Mouse (Mus musculus): ENCODE measurements around the gene Tubgcp6.

Tubgcp6 gene

DNA sequence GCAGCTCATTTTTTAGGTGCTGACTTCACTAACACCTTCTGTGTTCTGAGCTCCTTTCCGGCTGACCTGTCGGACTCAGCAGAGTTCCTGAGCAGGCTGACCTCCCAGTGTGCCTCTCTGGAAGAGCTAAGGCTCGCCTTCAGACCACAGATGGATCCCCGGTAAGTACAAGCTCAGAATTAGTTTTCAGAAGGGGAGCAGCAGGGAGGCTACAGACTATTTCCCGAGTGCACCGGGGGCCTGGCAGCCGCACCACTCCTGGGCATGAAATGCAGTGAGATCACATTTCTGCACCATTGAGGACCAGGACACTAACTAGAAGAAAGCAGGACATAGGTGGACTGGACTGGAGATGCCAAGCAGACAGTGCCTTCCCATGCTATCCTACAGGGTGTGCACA, 24.3 kb downstream of the Tubgcp6 start:
- peak; percentile 87 for DNase-seq

DNA sequence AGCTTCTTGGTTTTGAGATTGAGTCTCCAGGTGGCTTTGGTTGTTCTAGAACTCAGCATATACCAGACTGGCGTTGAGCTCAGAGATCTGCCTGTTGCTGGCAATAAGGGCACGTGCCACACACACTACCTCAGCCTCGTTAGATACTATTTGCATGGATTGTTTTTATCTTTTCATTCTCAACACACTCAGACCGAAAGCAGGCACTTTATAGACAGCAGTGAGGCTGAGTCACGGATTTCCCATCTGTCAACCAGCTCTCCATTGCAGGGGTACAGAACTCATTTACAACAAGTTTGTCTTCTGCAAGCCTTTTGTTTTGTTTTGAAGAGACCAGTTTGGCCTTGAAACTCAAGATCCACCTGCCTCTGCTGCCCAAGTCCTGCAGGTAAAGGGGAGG, 25.5 kb downstream of the Tubgcp6 start:
- no peak for DNase-seq

DNA sequence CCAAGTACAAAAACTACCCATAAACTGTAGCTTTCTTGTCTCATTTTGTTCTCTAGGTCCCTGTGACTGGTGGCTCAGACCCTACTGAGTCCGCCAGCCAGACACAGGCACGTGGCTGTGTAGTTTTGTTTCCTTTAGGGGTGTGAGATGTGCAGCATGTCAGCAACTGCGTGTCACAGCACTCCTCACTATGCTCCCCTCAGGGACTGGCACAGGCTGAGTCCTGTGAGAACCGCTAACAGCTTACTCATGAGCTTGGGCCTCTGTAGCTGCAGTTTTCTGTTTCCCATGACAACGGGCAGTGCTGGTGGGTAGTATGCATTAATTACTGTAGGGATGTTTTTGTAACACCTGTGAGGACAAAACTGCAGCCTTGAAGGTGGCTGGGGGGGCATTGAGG, 30.7 kb downstream of the Tubgcp6 start:
- no peak for DNase-seq

- no peak for DNase-seq
Observed at GRCm38 (mm10) chr15:89090662-89091061, 32.2 kb downstream of the Tubgcp6 start.

GRCm38 (mm10) chr15:89089248-89090051, 33.5 kb downstream of the Tubgcp6 start:
- no peak for DNase-seq

- peak; percentile 92 for DNase-seq
Observed at GRCm38 (mm10) chr15:89088607-89089247, 34.2 kb downstream of the Tubgcp6 start, which contains the start of gene Selenoo. TSS of gene Selenoo (plus strand) at chr15:89089084.

- DNase-seq: no peak
Observed at GRCm38 (mm10) chr15:89084826-89085225, 38.1 kb downstream of the Tubgcp6 start.

DNA sequence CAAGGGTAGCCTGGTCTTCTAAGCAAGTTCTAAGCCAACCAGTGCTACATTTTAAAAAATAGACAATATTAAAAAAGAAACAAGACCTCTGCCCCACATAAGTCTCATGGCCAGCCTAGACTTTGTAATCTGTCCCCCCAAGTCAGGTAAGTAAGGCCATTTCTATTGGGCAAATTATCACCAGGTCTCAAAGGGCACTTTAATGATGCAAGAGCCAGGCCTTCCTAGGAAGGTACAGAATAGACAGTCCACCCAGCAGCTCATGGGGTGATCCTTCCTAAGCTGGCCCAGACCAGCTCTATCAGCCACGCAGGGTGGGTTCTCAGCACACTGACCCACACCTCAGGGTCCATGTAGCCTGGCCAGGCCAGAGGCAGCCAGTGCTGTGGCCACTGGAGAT, 39.0 kb downstream of the Tubgcp6 start:
- no peak for DNase-seq

DNA sequence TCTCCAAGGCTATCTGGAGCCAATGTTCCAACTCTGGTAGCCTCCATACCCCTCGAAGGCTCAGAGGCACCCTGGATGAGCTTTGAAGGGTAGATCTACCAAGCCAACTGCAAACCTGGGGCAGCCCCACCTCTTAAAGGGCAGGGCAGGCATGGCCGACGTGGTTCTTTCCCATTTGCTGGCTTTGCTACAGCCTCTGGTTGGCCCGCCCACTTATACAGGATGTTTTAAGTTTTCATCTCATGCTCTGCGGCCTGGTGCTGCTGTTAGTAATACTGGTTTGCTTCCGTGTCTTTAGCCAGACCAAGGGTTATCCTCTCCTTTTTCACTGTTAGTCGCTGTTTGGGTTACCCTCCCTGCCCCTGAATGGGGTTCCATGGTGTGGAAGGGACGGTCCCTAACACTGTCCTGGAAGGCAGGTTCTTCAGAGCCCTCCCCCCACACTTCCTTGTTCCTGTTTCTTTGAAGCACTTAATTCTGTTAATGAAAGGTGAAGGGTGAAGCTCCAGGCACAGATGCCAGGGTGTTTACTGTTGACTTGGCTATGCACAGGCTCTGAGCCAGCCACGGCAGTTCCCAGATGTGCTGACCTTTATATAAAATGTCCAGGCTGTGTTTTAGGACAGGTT, 44.6 kb downstream of the Tubgcp6 start:
- no peak for DNase-seq

- DNase-seq: peak; percentile 81
Observed at GRCm38 (mm10) chr15:89076156-89076731, 46.7 kb downstream of the Tubgcp6 start.

DNA sequence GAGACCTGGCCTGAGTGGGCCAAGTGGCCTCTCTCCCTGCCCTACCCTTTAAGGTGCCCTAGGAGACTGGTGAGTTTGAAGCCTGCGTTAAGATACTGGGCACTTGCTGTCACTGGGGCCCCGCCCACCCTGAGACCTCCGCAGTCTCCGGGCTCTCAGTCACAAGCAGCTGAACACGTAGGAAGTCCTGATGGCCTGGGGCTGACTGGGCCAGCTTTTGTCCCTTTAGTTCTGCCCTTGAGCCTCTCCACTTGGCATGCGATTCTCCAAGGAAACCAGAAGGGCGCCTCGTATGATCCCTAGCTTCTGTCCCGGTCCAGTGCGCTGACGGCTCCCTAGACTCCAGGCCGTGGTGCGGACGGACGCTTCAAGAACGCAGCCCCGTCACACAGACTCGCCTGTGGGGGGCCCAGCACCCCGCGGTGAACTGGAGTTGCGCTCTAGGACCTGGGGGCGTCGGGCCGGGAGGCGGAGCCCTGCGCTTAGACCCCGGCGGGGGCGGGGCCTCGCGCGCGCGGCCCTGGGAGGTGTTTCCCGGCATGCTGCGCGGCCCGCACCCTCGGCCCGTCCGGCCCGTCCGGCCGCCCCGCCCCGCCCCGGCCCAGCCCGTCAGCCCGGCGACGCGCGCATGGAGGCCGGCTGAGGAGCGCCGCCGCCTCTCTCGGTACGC, 47.3 kb downstream of the Tubgcp6 start:
- DNase-seq: peak; percentile 88

DNA sequence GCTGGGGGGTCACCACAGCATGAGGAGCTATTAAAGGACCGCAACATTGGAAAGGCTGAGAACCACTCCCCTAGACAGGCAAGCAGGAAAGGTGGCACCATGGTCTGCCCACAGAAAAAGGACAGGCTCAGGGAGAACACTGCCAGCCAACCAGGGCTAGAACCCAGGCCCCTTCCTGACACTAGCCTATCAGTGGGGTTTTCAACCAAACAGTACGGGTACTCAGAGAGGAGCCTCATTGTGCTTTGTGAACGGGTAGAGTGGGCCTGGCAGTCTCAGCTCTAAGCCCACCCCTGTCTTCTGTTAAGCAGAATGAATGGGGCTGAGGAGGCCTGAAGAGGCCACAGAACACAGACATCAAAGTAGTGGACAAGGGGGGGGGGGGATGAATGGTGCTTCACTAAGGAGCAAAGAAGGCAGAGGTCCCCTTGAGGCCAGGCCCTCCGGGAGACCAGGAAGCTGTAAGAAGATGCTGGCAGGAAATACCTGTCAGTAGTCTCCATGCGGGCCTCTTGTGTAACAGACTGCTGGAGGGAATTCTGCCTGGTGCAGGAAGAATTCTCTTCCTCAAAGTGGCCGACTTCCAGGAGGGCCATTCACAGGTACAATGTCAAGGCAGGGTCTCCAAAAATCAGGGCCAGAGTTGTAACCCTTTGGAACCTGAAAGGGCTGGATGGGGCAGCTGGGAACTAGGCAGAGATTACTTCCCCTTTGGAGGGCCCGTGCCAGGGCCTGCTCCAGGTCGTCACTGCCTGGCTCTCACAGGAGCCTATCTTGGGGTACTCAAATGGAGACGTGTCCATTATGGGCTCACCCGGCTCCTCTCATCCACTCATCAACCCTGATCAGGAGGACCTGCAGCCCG, 48.1 kb downstream of the Tubgcp6 start, which contains the start of gene Trabd:
Gene Trabd, plus strand, starts transcription at position 512 of the 865 bp plus-strand sequence.
- no peak for DNase-seq

DNA sequence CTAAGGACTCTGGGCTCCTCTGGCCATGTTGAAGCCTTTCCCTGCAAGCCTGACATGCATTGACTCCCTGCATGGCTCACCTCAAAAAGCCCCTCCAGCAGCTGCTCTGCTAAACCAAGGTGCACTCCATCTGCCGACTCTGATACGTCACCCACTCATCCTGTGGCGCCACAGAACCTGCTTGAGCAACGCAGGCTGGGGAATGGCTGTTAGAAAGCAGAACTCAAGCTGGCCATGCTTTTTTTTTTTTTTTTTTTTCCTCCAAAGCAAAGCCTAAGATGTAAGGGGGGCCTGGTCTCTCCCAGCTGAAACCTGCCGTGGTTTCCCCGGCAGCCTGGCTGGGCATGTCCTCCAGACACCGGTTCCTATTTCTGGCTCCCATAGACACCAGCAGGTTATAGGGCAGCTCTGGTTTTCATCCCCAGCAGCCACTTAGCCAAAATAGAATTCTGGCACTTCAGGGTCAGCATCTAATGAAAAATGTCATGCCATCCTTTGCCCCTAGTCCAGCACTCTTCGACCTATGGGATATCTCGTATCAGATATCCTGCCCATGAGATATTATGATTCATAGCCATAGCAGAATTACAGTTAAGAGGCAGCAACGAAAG, 48.8 kb downstream of the Tubgcp6 start:
- no peak for DNase-seq

DNA sequence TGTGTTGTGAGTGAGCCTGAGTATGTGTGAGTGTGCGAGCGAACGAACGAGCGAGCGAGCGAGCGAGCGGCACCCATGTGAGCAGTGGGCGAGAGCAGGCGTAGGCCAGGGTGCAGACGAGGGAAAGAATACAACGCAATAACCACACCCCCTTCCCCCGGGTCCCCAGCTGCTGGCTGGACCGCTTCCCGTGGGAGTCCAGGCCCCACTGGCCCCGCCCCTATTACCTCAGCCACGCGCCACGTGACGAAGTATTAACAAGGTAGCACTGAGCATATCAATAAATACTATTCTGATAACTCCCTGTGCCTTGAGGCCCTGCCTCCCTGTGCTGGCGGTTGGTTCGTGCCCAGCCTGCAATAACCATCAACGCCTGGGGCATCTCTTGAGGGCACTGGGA, 52.3 kb downstream of the Tubgcp6 start:
- DNase-seq: peak; percentile 43

DNA sequence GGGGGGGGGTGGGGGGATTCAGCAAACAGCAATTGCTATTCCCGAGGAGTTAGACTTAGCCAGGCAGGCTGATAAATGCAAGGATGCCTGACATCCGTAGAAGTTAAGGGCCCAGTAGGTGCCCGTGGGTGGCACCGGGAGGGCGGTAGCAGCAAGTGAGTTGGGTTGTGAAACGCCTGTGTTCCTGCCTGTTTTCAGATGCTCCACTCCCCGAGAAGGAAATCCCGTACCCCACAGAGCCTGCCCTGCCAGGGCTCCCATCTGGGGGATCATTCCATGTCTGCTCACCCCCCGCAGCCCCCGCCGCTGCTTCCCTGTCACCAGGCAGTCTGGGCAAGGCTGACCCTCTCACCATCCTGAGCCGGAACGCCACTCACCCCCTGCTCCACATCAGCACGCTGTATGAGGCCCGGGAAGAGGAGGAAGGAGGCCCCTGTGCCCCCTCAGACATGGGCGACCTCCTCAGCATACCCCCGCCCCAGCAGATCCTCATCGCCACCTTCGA, 53.5 kb downstream of the Tubgcp6 start:
- peak; percentile 22 for DNase-seq

DNA sequence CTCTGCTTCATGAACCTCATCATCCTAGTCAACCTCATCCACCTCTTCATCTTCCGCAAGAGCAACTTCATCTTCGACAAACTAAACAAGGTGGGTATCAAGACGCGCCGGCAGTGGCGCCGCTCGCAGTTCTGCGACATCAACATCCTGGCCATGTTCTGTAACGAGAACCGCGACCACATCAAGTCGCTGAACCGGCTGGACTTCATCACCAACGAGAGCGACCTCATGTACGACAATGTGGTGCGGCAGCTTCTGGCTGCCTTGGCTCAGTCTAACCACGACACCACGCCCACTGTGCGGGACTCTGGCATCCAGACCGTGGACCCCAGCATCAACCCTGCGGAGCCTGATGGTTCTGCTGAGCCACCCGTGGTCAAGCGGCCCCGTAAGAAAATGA, 54.7 kb downstream of the Tubgcp6 start:
- DNase-seq: peak; percentile 28

- peak; percentile 35 for DNase-seq
Observed at GRCm38 (mm10) chr15:89067609-89068008, 55.3 kb downstream of the Tubgcp6 start.

DNA sequence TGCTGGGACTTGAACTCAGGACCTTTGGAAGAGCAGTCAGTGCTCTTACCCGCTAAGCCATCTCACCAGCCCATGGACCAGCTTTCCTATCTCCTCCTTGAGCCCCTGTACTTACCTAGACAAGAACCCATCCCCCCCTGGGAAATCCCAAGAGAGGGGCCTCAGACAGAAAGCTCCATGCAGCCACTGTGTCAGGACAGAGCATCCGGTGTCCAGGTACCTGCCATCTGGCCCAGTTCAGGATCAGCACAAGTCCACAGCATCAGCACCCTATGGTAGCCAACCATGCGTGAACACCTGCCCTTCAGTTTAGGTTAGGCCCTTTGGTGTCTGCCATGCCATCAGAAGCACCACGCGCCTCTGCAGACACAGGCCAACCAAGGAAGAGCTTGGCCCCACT, 58.0 kb downstream of the Tubgcp6 start:
- DNase-seq: peak; percentile 54

DNA sequence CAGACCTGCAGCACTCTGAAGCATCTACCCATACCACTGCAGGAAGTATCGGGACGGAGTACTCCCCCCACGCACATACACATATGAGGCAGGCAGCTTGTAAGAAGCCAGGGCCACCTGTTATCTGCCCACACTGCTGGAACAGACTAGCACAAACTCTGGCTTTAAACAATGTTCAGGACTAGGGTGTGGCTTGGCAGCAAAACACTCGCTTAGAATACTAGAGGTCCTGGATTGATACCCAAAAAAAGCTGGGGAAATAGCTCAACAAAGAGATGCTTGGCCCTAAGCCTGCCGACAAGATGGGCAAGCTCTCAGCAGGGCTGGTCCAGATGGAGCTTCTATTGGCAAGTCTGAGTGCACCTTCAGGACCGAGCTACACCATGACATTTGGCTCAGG, 59.4 kb downstream of the Tubgcp6 start:
- DNase-seq: peak; percentile 91

- no peak for DNase-seq
Observed at GRCm38 (mm10) chr15:89063001-89063400, 59.9 kb downstream of the Tubgcp6 start.

DNA sequence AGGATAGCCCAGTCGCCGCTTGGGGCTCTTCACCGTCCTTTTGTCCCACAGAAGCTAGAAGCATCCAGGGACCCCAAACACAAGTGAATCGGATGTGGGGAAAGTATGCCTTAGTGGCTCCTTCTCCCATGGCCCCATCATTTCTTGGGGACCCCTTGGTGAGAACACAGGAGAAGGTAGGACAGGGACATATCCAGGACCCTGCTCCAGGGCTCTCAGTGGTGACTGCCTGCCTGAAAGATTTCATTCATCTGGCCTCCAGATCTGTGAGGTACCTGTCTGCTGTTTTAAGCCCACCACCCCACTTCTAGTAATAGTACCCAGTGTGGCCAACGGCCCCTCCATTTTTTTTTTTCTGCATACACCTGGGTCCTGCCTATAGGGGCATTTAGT, 60.4 kb downstream of the Tubgcp6 start:
- DNase-seq: peak; percentile 59
